Mouse (Mus musculus): ENCODE measurements around the gene Utp4. TPM values are rescaled to one million over a fixed set of nuclear protein-coding genes. Genes with fewer than 3 reads are reported as not detected.

Gene Utp4
- 10 to 100 TPM; 20.1 to 24.0 TPM for total RNA-seq (2021)
- long read RNA-seq, experiment 1, transcript Utp4-201 (17 exons, 2,232 nt) = major isoform, 35 of 44 reads
- long read RNA-seq, experiment 1, partial matches to known transcripts = 3 of 44 reads
- long read RNA-seq, experiment 1, other reads (novel, unspliced or antisense) = 6 of 44 reads
- long read RNA-seq, experiment 2, transcript Utp4-201 (17 exons, 2,232 nt) = major isoform, 18 of 31 reads
- long read RNA-seq, experiment 2, partial matches to known transcripts = 6 of 31 reads
- long read RNA-seq, experiment 2, other reads (novel, unspliced or antisense) = 7 of 31 reads

- intact Hi-C loops (cut with DNase I) = no loop called here
- TF ChIP-seq CTCF (IDR thresholded peaks at IDR 0.05) = no peak
- DNase-seq = peak; percentile 94
- H3K4me3 ChIP-seq = peak within 1 kb of the TSS; percentile 97
- peak within 1 kb of the TSS; percentile 92 for H3K27ac ChIP-seq
Measured at GRCm38 (mm10) chr8:106893481-106894156, at the start of gene Utp4. TSS of gene Utp4 (plus strand) at chr8:106893636.

- Histone ChIP-seq H3K27ac (no peak overlapping the region), H3K4me3 (no peak overlapping the region)
- no peak for TF ChIP-seq CTCF (IDR thresholded peaks at IDR 0.05)
- intact Hi-C loops (cut with DNase I) = no loop called here
- DNase-seq = no peak
Measured at GRCm38 (mm10) chr8:106850034-106850433, 43.4 kb upstream of the Utp4 start.

GRCm38 (mm10) chr8:106854534-106855241, 38.7 kb upstream of the Utp4 start:
- Histone ChIP-seq H3K27ac (0 out of 2 replicates have a peak overlapping the region, but pooled peaks have one; percentile 24), H3K4me3 (no peak overlapping the region)
- peak; percentile 33; the same call in 1 of the 2 replicates for TF ChIP-seq CTCF (IDR thresholded peaks at IDR 0.05)
- peak; percentile 36 for DNase-seq
- intact Hi-C loops (cut with DNase I) = no loop called here

GRCm38 (mm10) chr8:106855242-106855562, 38.2 kb upstream of the Utp4 start:
- DNase-seq = no peak
- intact Hi-C loops (cut with DNase I) = no loop called here
- no peak for TF ChIP-seq CTCF (IDR thresholded peaks at IDR 0.05)

GRCm38 (mm10) chr8:106862845-106863244, 30.6 kb upstream of the Utp4 start:
- DNase-seq = no peak
- intact Hi-C loops (cut with DNase I) = no loop called here
- Histone ChIP-seq H3K27ac (no peak overlapping the region), H3K4me3 (no peak overlapping the region)
- no peak for TF ChIP-seq CTCF (IDR thresholded peaks at IDR 0.05)

More at GRCm38 (mm10) chr8:106855242-106855562, 38.2 kb upstream of the Utp4 start:
- no peak overlapping the region for H3K4me3 ChIP-seq
- H3K27ac ChIP-seq = 0 out of 2 replicates have a peak overlapping the region, but pooled peaks have one; percentile 24

- no peak overlapping the region for H3K27ac ChIP-seq
- intact Hi-C loops (cut with DNase I) = no loop called here
Measured at GRCm38 (mm10) chr8:106865354-106865753, 28.1 kb upstream of the Utp4 start.

GRCm38 (mm10) chr8:106870051-106870450, 23.4 kb upstream of the Utp4 start, which contains the start of gene Has3:
TSS of gene Has3 (plus strand) at chr8:106870242.
- intact Hi-C loops (cut with DNase I) = loop anchor here (2.0 to 5.0 kb wide), 3 partner anchors 17 to 153 kb away; no protein-coding TSS in a partner anchor
- no peak for DNase-seq
- H3K4me3 ChIP-seq = peak within 1 kb of the TSS; percentile 87

More at GRCm38 (mm10) chr8:106865354-106865753, 28.1 kb upstream of the Utp4 start:
- DNase-seq = no peak
- H3K4me3 ChIP-seq = no peak overlapping the region
- no peak for TF ChIP-seq CTCF (IDR thresholded peaks at IDR 0.05)

GRCm38 (mm10) chr8:106870537-106871327, 22.7 kb upstream of the Utp4 start:
- TF ChIP-seq CTCF (IDR thresholded peaks at IDR 0.05) = peak; percentile 52
- Histone ChIP-seq H3K4me3 (peak overlapping the region; percentile 87), H3K27ac (peak overlapping the region; percentile 82)
- intact Hi-C loops (cut with DNase I) = loop anchor here (2.0 to 5.0 kb wide), 3 partner anchors 16 to 153 kb away; no protein-coding TSS in a partner anchor
- peak; percentile 85 for DNase-seq

More at GRCm38 (mm10) chr8:106870051-106870450, 23.4 kb upstream of the Utp4 start, which contains the start of gene Has3:
- H3K27ac ChIP-seq = peak within 1 kb of the TSS; percentile 82
- no peak for TF ChIP-seq CTCF (IDR thresholded peaks at IDR 0.05)

- intact Hi-C loops (cut with DNase I) = loop anchor here (2.0 to 5.0 kb wide), 3 partner anchors 15 to 154 kb away; no protein-coding TSS in a partner anchor
- DNase-seq = no peak
Measured at GRCm38 (mm10) chr8:106871328-106871926, 22.0 kb upstream of the Utp4 start.

GRCm38 (mm10) chr8:106871931-106872371, 21.5 kb upstream of the Utp4 start:
- peak; percentile 30; the same call in 1 of the 2 replicates for TF ChIP-seq CTCF (IDR thresholded peaks at IDR 0.05)
- peak; percentile 85 for DNase-seq
- peak overlapping the region; percentile 82 for H3K27ac ChIP-seq
- intact Hi-C loops (cut with DNase I) = loop anchor here (2.0 to 5.0 kb wide), 3 partner anchors 15 to 155 kb away; no protein-coding TSS in a partner anchor
- H3K4me3 ChIP-seq = peak overlapping the region; percentile 87

More at GRCm38 (mm10) chr8:106871328-106871926, 22.0 kb upstream of the Utp4 start:
- peak overlapping the region; percentile 82 for H3K27ac ChIP-seq
- H3K4me3 ChIP-seq = peak overlapping the region; percentile 87
- TF ChIP-seq CTCF (IDR thresholded peaks at IDR 0.05) = no peak

- no peak for DNase-seq
- intact Hi-C loops (cut with DNase I) = loop anchor here (5.0 kb wide), 2 partner anchors 35 to 155 kb away; no protein-coding TSS in a partner anchor
- no peak for TF ChIP-seq CTCF (IDR thresholded peaks at IDR 0.05)
- H3K27ac ChIP-seq = peak overlapping the region; percentile 82
- H3K4me3 ChIP-seq = peak overlapping the region; percentile 87
Measured at GRCm38 (mm10) chr8:106872454-106873034, 20.9 kb upstream of the Utp4 start.
